Mouse (Mus musculus): ENCODE data around the gene Zfp449.

DNA sequence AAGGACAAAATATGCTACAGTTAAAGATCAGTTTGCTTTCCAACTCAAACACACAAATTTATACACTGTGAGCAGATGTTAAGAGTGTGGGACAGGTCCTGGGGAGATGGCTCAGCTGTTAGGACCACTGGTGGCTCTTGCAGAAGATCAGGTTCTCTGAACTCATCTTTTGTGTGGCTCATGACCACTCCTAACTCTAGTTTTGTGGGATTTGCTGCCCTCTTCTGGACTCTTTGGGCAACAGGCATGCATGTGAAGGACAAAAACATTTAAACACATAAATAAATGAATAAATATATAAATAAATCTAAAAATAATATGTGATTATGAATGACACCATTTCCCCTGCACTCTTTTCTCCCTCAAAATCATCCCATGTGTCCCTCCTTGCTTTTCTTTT lies 5.9 kb upstream of the Zfp449 start:
- TF ChIP-seq CTCF (IDR thresholded peaks at IDR 0.05; ENCODE audit: low read depth, low read length) (no peak), POLR2AphosphoS5 (IDR thresholded peaks at IDR 0.05; ENCODE audit: insufficient replicate concordance, low read depth, low read length) (no peak), TAL1 (conservative IDR thresholded peaks at IDR 0.05; ENCODE audit: low read depth, low read length) (no peak), GATA1 (IDR thresholded peaks at IDR 0.05; ENCODE audit: borderline replicate concordance, low read length) (no peak)
